Mouse (Mus musculus) embryonic facial prominence, embryonic 15.5 days (tissue): ENCODE measurements around the gene Rrp9. TPM values are rescaled to one million over a fixed set of nuclear protein-coding genes. Genes with fewer than 3 reads are reported as not detected.
"Not testable (repeated sequence)": the region's sequence is repeated elsewhere in the genome, so short reads cannot be mapped to it uniquely, and the experiment has no call there.

Experiments used
- ATAC-seq: fragments of 200-750 bp; cut with Nextera tagmentation; 2 replicates; pipeline ENCODE4 v1.8.0; 2017; ENCODE audit warnings: low read depth, moderate TSS enrichment; ENCODE audit not compliant: insufficient number of reproducible peaks, low FRiP score, low TSS enrichment
- H3K27ac ChIP-seq: fragments of 300-500 bp; sonication (generic); replicated peaks from 2 replicates; pipeline ENCODE4 v1.5.1; 2015; ENCODE audit warnings: mild to moderate bottlenecking, inconsistent platforms
- H3K27me3 ChIP-seq: fragments of 300-500 bp; sonication (generic); 2 replicates; pipeline ENCODE4 v1.6.1; 2015; ENCODE audit warnings: inconsistent platforms
- H3K36me3 ChIP-seq: fragments of 300-500 bp; sonication (generic); 2 replicates; pipeline ENCODE4 v1.6.1; 2015; ENCODE audit warnings: mild to moderate bottlenecking, inconsistent platforms
- H3K4me1 ChIP-seq: fragments of 300-500 bp; sonication (generic); 2 replicates; pipeline ENCODE4 v1.6.1; 2015; ENCODE audit warnings: inconsistent platforms
- H3K4me2 ChIP-seq: fragments of 300-500 bp; sonication (generic); replicated peaks from 2 replicates; pipeline ENCODE4 v1.6.1; 2015; ENCODE audit warnings: mild to moderate bottlenecking, inconsistent platforms
- H3K4me3 ChIP-seq: fragments of 300-500 bp; sonication (generic); replicated peaks from 2 replicates; pipeline ENCODE4 v1.5.1; 2015; ENCODE audit warnings: mild to moderate bottlenecking, inconsistent platforms
- H3K9ac ChIP-seq: fragments of 300-500 bp; sonication (generic); 2 replicates; pipeline ENCODE4 v1.6.1; 2015; ENCODE audit warnings: inconsistent platforms
- H3K9me3 ChIP-seq: fragments of 300-500 bp; sonication (generic); replicated peaks from 2 replicates; pipeline ENCODE4 v1.6.1; 2016; ENCODE audit warnings: inconsistent platforms
- WGBS: fragments of 180-500 bp; shearing (Covaris S2); methylation state at CpG from one replicate; pipeline ENCODE4 v1.1.7; 2015; 5-methylcytosine and 5-hydroxymethylcytosine counted together
- polyA plus RNA-seq: library from polyadenylated mRNA; unstranded; fragments of >200 nt; fragmentation: Nextera tagmentation; extraction: Ambion mirVana; gene quantifications from 2 replicates; pipeline ENCODE4 v1.2.1, GENCODE M21; 2015

Rrp9 gene
- polyA plus RNA-seq, 1 experiment from 2014 or later: 44.9 TPM

GRCm38 (mm10) chr9:106487602-106488001, 11.8 kb downstream of the Rrp9 start:
- H3K9ac ChIP-seq, H3K27me3 ChIP-seq, H3K4me3 ChIP-seq, H3K4me1 ChIP-seq, H3K4me2 ChIP-seq, ATAC-seq, H3K27ac ChIP-seq, H3K9me3 ChIP-seq: not testable (repeated sequence)
- WGBS: 72% methylated on average over 6 of the region's 6 CpGs
- peaks cover 37% of the 10 kb centered on the region for H3K36me3 ChIP-seq

- ATAC-seq: no peak
- WGBS: 92% methylated on average over 6 of the region's 6 CpGs
- Histone ChIP-seq H3K4me2 (no peak within 1 kb of the TSS), H3K36me3 (no peaks in the 10 kb centered on the region), H3K9ac (no peak within 1 kb of the TSS), H3K9me3 (no peaks in the 10 kb centered on the region), H3K4me3 (no peak within 1 kb of the TSS), H3K27me3 (no peaks in the 10 kb centered on the region), H3K27ac (no peak within 1 kb of the TSS), H3K4me1 (no peaks in the 10 kb centered on the region)
These were observed 23.9 kb downstream of the Rrp9 start, which contains the start of gene Iqcf1 for GRCm38 (mm10) chr9:106499667-106500066. Gene Iqcf1 (plus strand): TSS chr9:106499967.

- H3K9ac ChIP-seq: no peak overlapping the region
- no peaks in the 10 kb centered on the region for H3K9me3 ChIP-seq
- no peak for ATAC-seq
- no peak overlapping the region for H3K4me2 ChIP-seq
- no peak overlapping the region for H3K4me3 ChIP-seq
- no peaks in the 10 kb centered on the region for H3K27me3 ChIP-seq
- 87% methylated on average over 22 of the region's 22 CpGs for WGBS
- H3K27ac ChIP-seq: no peak overlapping the region
- no peaks in the 10 kb centered on the region for H3K4me1 ChIP-seq
- H3K36me3 ChIP-seq: no peaks in the 10 kb centered on the region
These were observed 26.1 kb downstream of the Rrp9 start for GRCm38 (mm10) chr9:106501846-106502245.

DNA sequence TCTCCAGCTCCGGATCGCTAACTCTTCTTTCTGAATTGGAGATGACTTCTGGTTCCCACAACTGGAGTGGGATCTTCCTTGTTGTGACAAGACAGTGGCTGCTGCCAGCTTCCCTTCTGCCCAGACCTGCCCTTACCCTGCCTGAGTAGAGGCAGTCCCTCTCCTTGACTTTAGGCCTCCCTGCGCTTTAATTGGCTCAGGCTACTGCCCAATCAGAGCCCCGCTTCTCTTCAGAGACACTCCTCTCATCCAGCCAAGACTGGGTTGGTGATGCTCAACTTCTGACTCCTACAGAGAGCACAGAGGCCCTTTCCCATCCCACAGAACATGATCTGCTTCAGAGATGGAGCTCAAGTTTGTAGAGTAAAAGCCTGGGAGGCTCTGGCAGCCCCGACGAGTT, 28.5 kb downstream of the Rrp9 start:
- Histone ChIP-seq H3K36me3 (no peaks in the 10 kb centered on the region), H3K27me3 (no peaks in the 10 kb centered on the region), H3K4me1 (no peaks in the 10 kb centered on the region), H3K27ac (no peak overlapping the region), H3K9me3 (no peaks in the 10 kb centered on the region), H3K9ac (no peak overlapping the region), H3K4me3 (no peak overlapping the region), H3K4me2 (no peak overlapping the region)
- 67% methylated on average over 6 of the region's 6 CpGs for WGBS
- no peak for ATAC-seq

- Histone ChIP-seq H3K4me3 (no peak overlapping the region), H3K9me3 (no peaks in the 10 kb centered on the region), H3K4me2 (no peak overlapping the region), H3K4me1 (no peaks in the 10 kb centered on the region), H3K9ac (no peak overlapping the region), H3K27ac (no peak overlapping the region), H3K36me3 (no peaks in the 10 kb centered on the region), H3K27me3 (no peaks in the 10 kb centered on the region)
- 85% methylated on average over 10 of the region's 10 CpGs for WGBS
- no peak for ATAC-seq
These were observed 33.6 kb downstream of the Rrp9 start for GRCm38 (mm10) chr9:106509356-106509755.

DNA sequence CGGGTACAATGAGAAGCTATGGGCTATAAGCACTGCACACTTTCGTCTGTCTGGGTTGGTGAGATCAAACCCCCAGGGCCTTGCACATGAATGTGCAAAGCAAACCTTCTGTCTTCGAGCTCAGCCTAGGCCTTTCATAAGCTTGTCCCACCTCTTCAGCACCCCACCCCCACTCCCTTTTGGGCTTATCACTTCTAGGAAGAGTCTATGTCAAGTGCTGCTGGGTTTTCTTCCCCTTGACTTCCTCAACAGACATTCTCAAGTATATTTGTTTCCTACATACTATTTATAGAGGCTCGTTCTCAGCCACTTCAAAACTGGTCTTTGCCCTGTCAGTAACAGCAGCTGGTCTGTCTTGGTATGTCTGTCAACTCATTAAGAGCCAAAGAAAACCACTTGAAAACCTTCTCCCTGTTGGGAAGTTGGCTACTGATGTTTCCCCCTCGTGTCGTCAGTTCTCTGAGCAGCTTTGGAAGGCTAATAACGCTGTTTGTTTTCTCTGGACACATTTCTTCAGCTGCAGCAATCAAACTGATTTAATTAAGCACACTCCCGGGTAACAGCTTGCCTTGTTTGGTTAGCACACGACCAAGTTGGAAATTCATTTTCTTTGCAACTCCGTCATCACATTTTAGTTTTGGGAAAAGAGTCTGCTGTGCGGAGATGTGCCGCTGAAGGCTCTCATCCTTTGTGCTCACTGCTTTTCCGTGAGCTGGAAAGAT, 37.1 kb downstream of the Rrp9 start:
- no peak overlapping the region for H3K9ac ChIP-seq
- H3K4me1 ChIP-seq: no peaks in the 10 kb centered on the region
- H3K9me3 ChIP-seq: no peaks in the 10 kb centered on the region
- WGBS: 53% methylated on average over 13 of the region's 13 CpGs
- ATAC-seq: no peak
- H3K4me2 ChIP-seq: no peak overlapping the region
- H3K36me3 ChIP-seq: no peaks in the 10 kb centered on the region
- H3K27me3 ChIP-seq: no peaks in the 10 kb centered on the region
- no peak overlapping the region for H3K27ac ChIP-seq
- H3K4me3 ChIP-seq: no peak overlapping the region

DNA sequence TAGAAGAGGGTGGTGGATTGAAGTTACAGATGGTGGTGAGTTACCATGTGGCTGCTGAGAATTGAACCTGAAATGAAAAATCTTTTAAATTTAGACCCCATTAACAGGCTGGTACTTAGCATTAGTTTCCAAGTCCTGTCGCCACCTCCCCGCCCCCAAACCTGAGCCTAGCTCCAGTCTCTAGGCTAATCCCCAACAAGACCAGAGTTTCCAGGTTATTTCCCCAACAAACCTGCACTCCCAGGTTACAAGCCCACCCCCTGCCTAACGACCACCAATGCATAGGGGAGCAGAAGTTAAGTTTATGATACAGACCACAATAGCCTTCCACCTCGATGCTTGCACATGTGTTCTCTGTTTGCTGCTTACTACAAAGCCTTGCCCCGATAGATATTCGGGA, 37.8 kb downstream of the Rrp9 start:
- Histone ChIP-seq H3K4me2 (no peak overlapping the region), H3K36me3 (no peaks in the 10 kb centered on the region), H3K9ac (no peak overlapping the region), H3K4me3 (no peak overlapping the region), H3K4me1 (no peaks in the 10 kb centered on the region), H3K27ac (no peak overlapping the region), H3K9me3 (no peaks in the 10 kb centered on the region), H3K27me3 (no peaks in the 10 kb centered on the region)
- WGBS: 69% methylated on average over 6 of the region's 6 CpGs
- no peak for ATAC-seq

DNA sequence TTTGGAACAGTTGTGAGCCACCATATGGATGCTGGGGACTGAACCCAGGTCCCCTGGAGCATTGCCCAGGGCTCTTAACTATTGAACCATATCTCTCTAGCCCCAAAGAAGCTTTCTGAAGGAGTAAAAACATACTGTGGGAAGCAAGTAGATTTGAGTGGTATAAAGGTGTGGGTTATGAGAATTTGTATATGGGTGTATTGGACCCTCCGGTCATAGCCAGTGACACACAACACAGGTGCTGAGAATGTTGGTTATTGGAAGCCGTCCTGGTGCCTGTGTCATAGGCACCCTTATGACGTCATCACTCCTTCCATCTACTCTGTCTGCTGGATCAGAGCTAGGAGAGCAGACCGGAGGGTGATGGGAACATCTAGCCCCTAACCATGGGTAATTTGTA, 38.5 kb downstream of the Rrp9 start, which contains the start of gene Iqcf5:
TSS of gene Iqcf5 (plus strand) at position 301 of the 400 bp plus-strand sequence.
- no peak within 1 kb of the TSS for H3K4me2 ChIP-seq
- no peaks in the 10 kb centered on the region for H3K9me3 ChIP-seq
- no peak within 1 kb of the TSS for H3K9ac ChIP-seq
- WGBS: 81% methylated on average over 4 of the region's 4 CpGs
- H3K27me3 ChIP-seq: no peaks in the 10 kb centered on the region
- no peak within 1 kb of the TSS for H3K4me3 ChIP-seq
- ATAC-seq: no peak
- no peak within 1 kb of the TSS for H3K27ac ChIP-seq
- no peaks in the 10 kb centered on the region for H3K36me3 ChIP-seq
- H3K4me1 ChIP-seq: no peaks in the 10 kb centered on the region

DNA sequence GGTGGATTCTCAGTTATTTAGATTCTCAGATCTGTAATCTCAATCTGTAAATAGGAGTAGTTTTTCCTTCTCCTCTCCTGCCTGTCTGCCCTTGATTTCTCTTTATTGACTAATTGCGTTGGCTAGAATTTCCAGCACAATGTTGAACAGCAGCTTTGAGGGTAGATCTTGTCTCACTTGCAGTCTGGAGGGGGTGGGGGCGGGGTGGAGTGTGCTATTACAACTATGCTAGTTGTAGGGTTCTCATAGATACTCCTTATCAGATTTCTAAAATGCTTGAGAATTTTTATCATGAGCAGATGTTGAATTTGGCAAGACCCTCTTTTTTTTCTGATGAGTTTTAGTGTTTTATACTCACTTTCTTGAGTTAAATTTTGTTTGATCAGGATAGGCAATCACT, 43.7 kb downstream of the Rrp9 start:
- Histone ChIP-seq H3K4me2 (no peak overlapping the region), H3K9ac (no peak overlapping the region), H3K9me3 (no peaks in the 10 kb centered on the region), H3K4me1 (no peaks in the 10 kb centered on the region), H3K27ac (no peak overlapping the region), H3K4me3 (no peak overlapping the region), H3K36me3 (no peaks in the 10 kb centered on the region), H3K27me3 (no peaks in the 10 kb centered on the region)
- WGBS: 52% methylated on average over 2 of the region's 2 CpGs
- ATAC-seq: no peak

DNA sequence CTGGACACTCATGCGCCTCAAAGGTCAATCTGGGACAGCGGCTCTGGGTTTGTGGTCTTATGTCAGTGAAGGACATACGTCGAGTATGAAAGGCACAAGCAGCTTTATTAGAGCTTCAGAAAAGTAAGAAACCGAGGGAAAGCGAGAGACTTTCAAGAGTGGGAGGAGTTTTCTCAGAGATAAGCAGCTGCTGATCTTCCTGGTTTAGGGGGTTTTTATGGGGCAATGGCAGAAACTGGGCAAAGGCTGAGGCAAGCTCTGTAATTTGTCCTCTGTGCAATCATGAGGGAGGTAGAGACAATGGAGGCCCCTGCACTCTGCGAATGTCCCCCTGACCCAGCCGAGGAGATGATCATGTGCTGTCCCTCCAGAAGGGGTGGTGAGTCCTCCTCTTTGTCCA, 44.1 kb downstream of the Rrp9 start:
- H3K27me3 ChIP-seq: no peaks in the 10 kb centered on the region
- no peak for ATAC-seq
- no peaks in the 10 kb centered on the region for H3K36me3 ChIP-seq
- no peak overlapping the region for H3K27ac ChIP-seq
- WGBS: 71% methylated on average over 8 of the region's 8 CpGs
- no peak overlapping the region for H3K4me3 ChIP-seq
- H3K4me1 ChIP-seq: no peaks in the 10 kb centered on the region
- H3K9me3 ChIP-seq: no peaks in the 10 kb centered on the region
- H3K4me2 ChIP-seq: no peak overlapping the region
- no peak overlapping the region for H3K9ac ChIP-seq

DNA sequence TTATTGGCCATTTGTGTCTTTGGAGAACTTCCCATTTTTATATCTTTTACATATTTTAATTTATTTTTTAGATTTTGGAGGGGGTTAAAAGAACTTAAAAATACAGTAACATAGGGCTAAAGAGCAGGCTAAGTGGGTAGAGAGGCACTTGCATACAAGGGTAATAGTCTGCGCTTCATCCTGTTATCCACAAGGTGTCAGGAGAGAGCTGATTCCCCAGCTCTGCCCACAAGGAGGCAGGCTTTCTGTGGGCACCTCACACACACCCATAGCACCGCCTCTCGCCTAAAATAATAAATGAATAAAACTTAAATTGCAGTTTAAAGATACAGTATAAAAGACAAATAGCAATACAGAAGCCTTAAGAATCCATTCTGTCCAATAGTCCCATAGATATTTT, 56.1 kb downstream of the Rrp9 start:
- Histone ChIP-seq H3K36me3 (no peaks in the 10 kb centered on the region), H3K4me2 (no peak overlapping the region), H3K9ac (no peak overlapping the region), H3K27me3 (no peaks in the 10 kb centered on the region), H3K27ac (no peak overlapping the region), H3K9me3 (no peaks in the 10 kb centered on the region), H3K4me3 (no peak overlapping the region), H3K4me1 (no peaks in the 10 kb centered on the region)
- WGBS: 22% methylated on average over 3 of the region's 3 CpGs
- ATAC-seq: no peak

GRCm38 (mm10) chr9:106534296-106534695, 58.5 kb downstream of the Rrp9 start:
- no peak for ATAC-seq
- no peak overlapping the region for H3K4me3 ChIP-seq
- no peak overlapping the region for H3K27ac ChIP-seq
- 93% methylated on average over 7 of the region's 7 CpGs for WGBS
- H3K9ac ChIP-seq: no peak overlapping the region
- no peaks in the 10 kb centered on the region for H3K4me1 ChIP-seq
- H3K4me2 ChIP-seq: no peak overlapping the region
- no peaks in the 10 kb centered on the region for H3K36me3 ChIP-seq
- H3K9me3 ChIP-seq: no peaks in the 10 kb centered on the region
- H3K27me3 ChIP-seq: no peaks in the 10 kb centered on the region
